Mouse (Mus musculus) kidney, embryonic 16.5 days (tissue): Measurements from ENCODE around the gene Rela. TPM values are rescaled to one million over a fixed set of nuclear protein-coding genes. Genes with fewer than 3 reads are reported as not detected.
A peak's percentile ranks its signal among the peaks of the same experiment; 100 is the strongest.

ENCODE experiments used
- ATAC-seq: fragments of 200-750 bp; cut with Nextera tagmentation; 2 replicates; pipeline ENCODE4 v1.8.0; 2017; ENCODE audit warnings: moderate TSS enrichment; ENCODE audit not compliant: low FRiP score, low TSS enrichment
- H3K27ac ChIP-seq: fragments of 300-500 bp; sonication (generic); 2 replicates; pipeline ENCODE4 v1.5.1; 2014; ENCODE audit warnings: low read length
- H3K27me3 ChIP-seq: fragments of 300-500 bp; sonication (generic); 2 replicates; pipeline ENCODE4 v1.6.1; 2014; ENCODE audit warnings: low read length, control low read depth, mixed read lengths; ENCODE audit not compliant: insufficient read depth
- H3K36me3 ChIP-seq: fragments of 300-500 bp; sonication (generic); 2 replicates; pipeline ENCODE4 v1.6.1; 2014; ENCODE audit warnings: low read length, control low read depth, mixed read lengths; ENCODE audit not compliant: insufficient read depth
- H3K4me1 ChIP-seq: fragments of 300-500 bp; sonication (generic); 2 replicates; pipeline ENCODE4 v1.6.1; 2014; ENCODE audit warnings: low read length, control low read depth, mixed read lengths; ENCODE audit not compliant: insufficient read depth
- H3K4me2 ChIP-seq: fragments of 300-500 bp; sonication (generic); replicated peaks from 2 replicates; pipeline ENCODE4 v1.6.1; 2014; ENCODE audit warnings: low read depth, low read length
- H3K4me3 ChIP-seq: fragments of 300-500 bp; sonication (generic); 2 replicates; pipeline ENCODE4 v1.5.1; 2014; ENCODE audit warnings: mild to moderate bottlenecking, low read length
- H3K9ac ChIP-seq: fragments of 300-500 bp; sonication (generic); replicated peaks from 2 replicates; pipeline ENCODE4 v1.6.1; 2014; ENCODE audit warnings: low read length
- H3K9me3 ChIP-seq: fragments of 300-500 bp; sonication (generic); 2 replicates; pipeline ENCODE4 v1.6.1; 2016; ENCODE audit warnings: low read length, control low read depth
- WGBS: fragments of 180-500 bp; shearing (Covaris S2); extraction: QIAGEN DNeasy Blood & Tissue Kit; methylation state at CpG from one replicate; pipeline ENCODE4 v1.1.7; 2014; 5-methylcytosine and 5-hydroxymethylcytosine counted together
- polyA plus RNA-seq: library from polyadenylated mRNA; unstranded; fragments of >200 nt; fragmentation: Nextera tagmentation; extraction: Ambion mirVana; gene quantifications from 2 replicates; pipeline ENCODE4 v1.2.1, GENCODE M21; 2015

Rela gene
- polyA plus RNA-seq, 1 experiment from 2014 or later: 56.9 TPM

GRCm38 (mm10) chr19:5648401-5649297 is 11.4 kb downstream of the Rela start:
- no peaks in the 10 kb centered on the region for H3K27me3 ChIP-seq
- H3K4me2 ChIP-seq: peak overlapping the region; percentile 63
- peak overlapping the region; percentile 37 for H3K4me3 ChIP-seq
- peak; percentile 92 for ATAC-seq
- peaks cover 52% of the 10 kb centered on the region for H3K36me3 ChIP-seq
- H3K9me3 ChIP-seq: no peaks in the 10 kb centered on the region
- H3K27ac ChIP-seq: peak overlapping the region; percentile 93
- peaks cover 16% of the 10 kb centered on the region for H3K4me1 ChIP-seq
- H3K9ac ChIP-seq: peak overlapping the region; percentile 29
- WGBS: 12% methylated on average over 26 of the region's 26 CpGs

GRCm38 (mm10) chr19:5649298-5649741 is 12.0 kb downstream of the Rela start:
- peak; percentile 7; the same call in 1 of the 2 replicates for ATAC-seq
- H3K4me3 ChIP-seq: peak overlapping the region; percentile 37
- WGBS: 34% methylated on average over 6 of the region's 6 CpGs
- H3K27me3 ChIP-seq: no peaks in the 10 kb centered on the region
- H3K4me1 ChIP-seq: peaks cover 20% of the 10 kb centered on the region
- peaks cover 49% of the 10 kb centered on the region for H3K36me3 ChIP-seq
- H3K4me2 ChIP-seq: peak overlapping the region; percentile 63
- H3K9ac ChIP-seq: peak overlapping the region; percentile 29
- H3K9me3 ChIP-seq: no peaks in the 10 kb centered on the region
- peak overlapping the region; percentile 93 for H3K27ac ChIP-seq

GRCm38 (mm10) chr19:5651502-5652274 is 14.4 kb downstream of the Rela start:
- Histone ChIP-seq H3K36me3 (peaks cover 28% of the 10 kb centered on the region), H3K9ac (no peak overlapping the region), H3K4me3 (no peak overlapping the region), H3K9me3 (no peaks in the 10 kb centered on the region), H3K4me1 (peaks cover 28% of the 10 kb centered on the region), H3K27ac (no peak overlapping the region), H3K27me3 (no peaks in the 10 kb centered on the region), H3K4me2 (no peak overlapping the region)
- no peak for ATAC-seq
- 68% methylated on average over 12 of the region's 13 CpGs for WGBS

GRCm38 (mm10) chr19:5652570-5652969 is 15.3 kb downstream of the Rela start:
- H3K36me3 ChIP-seq: peaks cover 22% of the 10 kb centered on the region

GRCm38 (mm10) chr19:5653969-5654719 is 16.9 kb downstream of the Rela start:
- Histone ChIP-seq H3K4me1 (peaks cover 23% of the 10 kb centered on the region), H3K4me2 (peak overlapping the region; percentile 77), H3K27me3 (no peaks in the 10 kb centered on the region), H3K36me3 (peaks cover 28% of the 10 kb centered on the region), H3K27ac (no peak overlapping the region), H3K9me3 (no peaks in the 10 kb centered on the region), H3K4me3 (peak overlapping the region; percentile 52), H3K9ac (peak overlapping the region; percentile 55)
- peak; percentile 52 for ATAC-seq
- WGBS: 12% methylated on average over 62 of the region's 62 CpGs

More at GRCm38 (mm10) chr19:5652570-5652969, 15.3 kb downstream of the Rela start:
- WGBS: 77% methylated on average over 6 of the region's 6 CpGs
- Histone ChIP-seq H3K4me1 (peaks cover 31% of the 10 kb centered on the region), H3K4me3 (no peak overlapping the region), H3K27ac (no peak overlapping the region), H3K27me3 (no peaks in the 10 kb centered on the region), H3K9me3 (no peaks in the 10 kb centered on the region), H3K9ac (no peak overlapping the region), H3K4me2 (no peak overlapping the region)
- no peak for ATAC-seq

- Histone ChIP-seq H3K27ac (no peak overlapping the region), H3K4me1 (peaks cover 17% of the 10 kb centered on the region), H3K36me3 (peaks cover 28% of the 10 kb centered on the region), H3K4me3 (peak overlapping the region; percentile 52), H3K4me2 (peak overlapping the region; percentile 77), H3K9ac (peak overlapping the region; percentile 55), H3K27me3 (no peaks in the 10 kb centered on the region), H3K9me3 (no peaks in the 10 kb centered on the region)
- no peak for ATAC-seq
- WGBS: 12% methylated on average over 43 of the region's 43 CpGs
Measured at GRCm38 (mm10) chr19:5654720-5655298, 17.5 kb downstream of the Rela start.

GRCm38 (mm10) chr19:5660942-5661751 is 23.9 kb downstream of the Rela start:
- H3K4me3 ChIP-seq: peak overlapping the region; percentile 61
- peak overlapping the region; percentile 60 for H3K4me2 ChIP-seq
- WGBS: 76% methylated on average over 16 of the region's 16 CpGs
- no peaks in the 10 kb centered on the region for H3K27me3 ChIP-seq
- peaks cover 25% of the 10 kb centered on the region for H3K36me3 ChIP-seq
- no peaks in the 10 kb centered on the region for H3K9me3 ChIP-seq
- no peak for ATAC-seq
- peak overlapping the region; percentile 44 for H3K9ac ChIP-seq
- H3K4me1 ChIP-seq: peaks cover 32% of the 10 kb centered on the region
- H3K27ac ChIP-seq: peak overlapping the region; percentile 92

- Histone ChIP-seq H3K9ac (peak overlapping the region; percentile 72), H3K4me2 (peak overlapping the region; percentile 60), H3K27ac (peak overlapping the region; percentile 92), H3K36me3 (peaks cover 36% of the 10 kb centered on the region), H3K4me3 (peak overlapping the region; percentile 61), H3K4me1 (peaks cover 31% of the 10 kb centered on the region), H3K27me3 (no peaks in the 10 kb centered on the region), H3K9me3 (no peaks in the 10 kb centered on the region)
- 55% methylated on average over 8 of the region's 8 CpGs for WGBS
- ATAC-seq: no peak
Measured at GRCm38 (mm10) chr19:5662310-5662709, 25.0 kb downstream of the Rela start.
